Mouse (Mus musculus) thymus, adult 2 months (tissue): ENCODE data around the gene Calb2.

Experiments
- CTCF ChIP-seq: fragments of 200-500 bp; IDR thresholded peaks from 2 replicates; pipeline ENCODE4 v1.5.1; 2012; ENCODE audit warnings: mild to moderate bottlenecking, control low read depth, low read length, moderate library complexity, borderline replicate concordance; ENCODE audit not compliant: control insufficient read depth, poor library complexity, insufficient read depth; ENCODE audit errors: extremely low read depth
- POLR2A ChIP-seq: fragments of 200-500 bp; IDR thresholded peaks from 2 replicates; pipeline ENCODE4 v1.6.1; 2012; ENCODE audit warnings: mild to moderate bottlenecking, low read length, control low read depth, moderate library complexity; ENCODE audit not compliant: control insufficient read depth, poor library complexity, insufficient read depth; ENCODE audit errors: extremely low read depth

DNA sequence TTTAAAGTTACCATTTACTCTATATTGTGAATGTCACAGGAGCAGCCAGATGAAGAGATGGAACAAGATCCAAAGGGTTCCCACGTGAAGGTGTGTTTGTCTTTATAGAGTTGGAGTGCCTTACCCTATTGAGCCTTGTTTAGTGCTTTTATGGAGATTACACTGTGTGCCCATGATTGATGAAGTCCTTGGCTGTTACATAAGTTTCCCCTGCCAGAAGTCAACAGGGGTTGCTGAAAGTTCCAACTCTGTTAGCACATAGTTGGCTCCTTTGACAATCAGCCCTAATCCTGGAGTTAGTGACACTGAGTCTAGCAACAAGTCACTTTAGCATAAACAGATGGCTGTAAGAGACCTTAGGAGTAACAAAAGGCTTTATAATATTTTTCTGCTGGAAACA is 76.1 kb downstream of the Calb2 start:
- TF ChIP-seq CTCF (no peak), POLR2A (no peak)
